In genomic region chr6:31253251-31253935, GRCm38 (mm10) we compare ENCODE assay signal across 9 mouse cellular contexts.
DNase-seq lines count a peak whose midpoint lies in the region; ATAC-seq lines count a peak whose summit lies in the region.
"Had no signal": no experiment of that assay in that cellular context is flagged by ENCODE, and none has a peak within 500 bp of the region (broad histone marks: within the 10 kb centered on the region; RNA-seq: fewer than 3 reads in every experiment).

No protein-coding gene starts in this region.

- no peaks in the 10 kb centered on the region for H3K27me3 ChIP-seq in forebrain, embryonic 10.5 days (ENCODE audit: poor library complexity, severe bottlenecking)
- H3K27me3 ChIP-seq in hindbrain, embryonic 15.5 days = no peaks in the 10 kb centered on the region
- no peaks in the 10 kb centered on the region for H3K27me3 ChIP-seq in limb, embryonic 15.5 days
- H3K27me3 ChIP-seq: CH12.LX had no signal

- H3K4me2 ChIP-seq in hindbrain, embryonic 15.5 days = peak overlapping the region; percentile 32
- H3K4me2 ChIP-seq in limb, embryonic 15.5 days = peak overlapping the region; percentile 31; the same call in 1 of the 2 replicates

- no peak overlapping the region for H3K9ac ChIP-seq in hindbrain, embryonic 15.5 days
- H3K9ac ChIP-seq in limb, embryonic 15.5 days = no peak overlapping the region

- WGBS in forebrain, embryonic 10.5 days = 26% methylated on average over 15 of the region's 15 CpGs
- 29% methylated on average over 15 of the region's 15 CpGs for WGBS in hindbrain, embryonic 15.5 days
- 18% methylated on average over 15 of the region's 15 CpGs for WGBS in limb, embryonic 15.5 days

- no peaks in the 10 kb centered on the region for H3K9me3 ChIP-seq in forebrain, embryonic 10.5 days
- no peaks in the 10 kb centered on the region for H3K9me3 ChIP-seq in hindbrain, embryonic 15.5 days
- no peaks in the 10 kb centered on the region for H3K9me3 ChIP-seq in limb, embryonic 15.5 days

- H3K4me3 ChIP-seq in forebrain, embryonic 10.5 days = peak overlapping the region; percentile 32
- 0 out of 2 replicates have a peak overlapping the region, but pooled peaks have one; percentile 0 for H3K4me3 ChIP-seq in hindbrain, embryonic 15.5 days
- no peak overlapping the region for H3K4me3 ChIP-seq in limb, embryonic 15.5 days

- H3K27ac ChIP-seq in forebrain, embryonic 10.5 days = no peak overlapping the region
- no peak overlapping the region for H3K27ac ChIP-seq in hindbrain, embryonic 15.5 days (replicated peaks)
- peak overlapping the region; percentile 13; the same call in 1 of the 2 replicates for H3K27ac ChIP-seq in limb, embryonic 15.5 days

- peak; percentile 48; the same call in 1 of the 2 replicates for ATAC-seq in hindbrain, embryonic 15.5 days (ENCODE audit: low FRiP score, low read depth)
- no peak for ATAC-seq in limb, embryonic 15.5 days (ENCODE audit: insufficient number of reproducible peaks, low FRiP score, low TSS enrichment, low read depth)
- peak; percentile 87 for ATAC-seq in monocyte, adult 5-6 weeks (replicated peaks; ENCODE audit: insufficient number of reproducible peaks, low FRiP score, low TSS enrichment, poor library complexity, severe bottlenecking)
- no peak for ATAC-seq in inflammation-experienced regulatory T-cells, adult 6 months

- peaks cover 9% of the 10 kb centered on the region for H3K4me1 ChIP-seq in forebrain, embryonic 10.5 days
- no peaks in the 10 kb centered on the region for H3K4me1 ChIP-seq in hindbrain, embryonic 15.5 days (replicated peaks)
- H3K4me1 ChIP-seq in limb, embryonic 15.5 days = 0 out of 2 replicates have a peak, but pooled peaks cover 5% of the 10 kb centered on the region

- peak; percentile 94 for DNase-seq in heart, adult 11 months
- no peak for DNase-seq in heart, postnatal 25 days (ENCODE audit: low spot score)
- peak; percentile 42 for DNase-seq in forebrain, embryonic 10.5 days (ENCODE audit: extremely low spot score, low spot score)
- DNase-seq in urinary bladder, adult 2 months (ENCODE audit: low spot score) = no peak

- intact Hi-C loops in heart, postnatal 25 days (cut with DNase I) = no loop called here

- no peaks in the 10 kb centered on the region for H3K36me3 ChIP-seq in forebrain, embryonic 10.5 days (replicated peaks)
- no peaks in the 10 kb centered on the region for H3K36me3 ChIP-seq in hindbrain, embryonic 15.5 days
- no peaks in the 10 kb centered on the region for H3K36me3 ChIP-seq in limb, embryonic 15.5 days

Comparison
In these comparisons a context has a peak if more than half of its experiments do, and no peak if none do; other contexts are left out.
1. DNase-seq: peak in heart, adult 11 months (single experiment) and forebrain, embryonic 10.5 days (single experiment); none in heart, postnatal 25 days (single experiment) and urinary bladder, adult 2 months (single experiment).
2. ATAC-seq: peak in hindbrain, embryonic 15.5 days (single experiment) and monocyte, adult 5-6 weeks (single experiment); none in limb, embryonic 15.5 days (single experiment) and inflammation-experienced regulatory T-cells, adult 6 months (single experiment).